Mouse (Mus musculus) layer of hippocampus, adult 8-10 months (tissue): ENCODE measurements around the gene Fam90a1a. TPM values are rescaled to one million over a fixed set of nuclear protein-coding genes. Genes with fewer than 3 reads are reported as not detected.
"Not testable (repeated sequence)": the region's sequence is repeated elsewhere in the genome, so short reads cannot be mapped to it uniquely, and the experiment has no call there.

Source experiments
- DNase-seq, 2 experiments: peaks; one replicate each; pipeline ENCODE4 v3.0.0; 2022; ENCODE audit warnings: low spot score in 2 of 2
- total RNA-seq, 4 experiments: library from RNA; stranded (reverse); gene quantifications; 2 replicates each; pipeline ENCODE4 v1.2.4; 2022

Gene Fam90a1a
- total RNA-seq, result not detected

GRCm38 (mm10) chr8:21958414-21958813 lies at the start of gene Fam90a1a:
Gene Fam90a1a, plus strand, starts transcription at chr8:21958714.
- no peak for DNase-seq

GRCm38 (mm10) chr8:21911931-21912330 lies 46.6 kb upstream of the Fam90a1a start:
- no peak for DNase-seq

- DNase-seq, result no peak
Measured at GRCm38 (mm10) chr8:21912554-21912953, 46.0 kb upstream of the Fam90a1a start.

- peak; percentile 12 to 13 for DNase-seq
Measured at GRCm38 (mm10) chr8:21915625-21916024, 42.9 kb upstream of the Fam90a1a start.

GRCm38 (mm10) chr8:21930754-21931153 lies 27.8 kb upstream of the Fam90a1a start:
- DNase-seq, result not testable (repeated sequence)

GRCm38 (mm10) chr8:21932610-21933009 lies 25.9 kb upstream of the Fam90a1a start, which contains the start of gene Defb15:
Gene Defb15, minus strand, starts transcription at chr8:21932710.
- DNase-seq, result no peak

GRCm38 (mm10) chr8:21938052-21938451 lies 20.5 kb upstream of the Fam90a1a start, which contains the start of gene Defb35:
Gene Defb35, plus strand, starts transcription at chr8:21938352.
- DNase-seq, result not testable (repeated sequence)

- no peak for DNase-seq
Measured at GRCm38 (mm10) chr8:21946462-21946861, 12.1 kb upstream of the Fam90a1a start, which contains the start of gene Defb13. Gene Defb13, plus strand, starts transcription at chr8:21946762.

- DNase-seq, result no peak
Measured at GRCm38 (mm10) chr8:21947311-21948017, 11.1 kb upstream of the Fam90a1a start.

GRCm38 (mm10) chr8:21955321-21955720 lies 3.2 kb upstream of the Fam90a1a start:
- DNase-seq, result peak; percentile 15 to 55

- no peak for DNase-seq
Measured at GRCm38 (mm10) chr8:21956336-21956735, 2.2 kb upstream of the Fam90a1a start.

- no peak for DNase-seq
Measured at GRCm38 (mm10) chr8:21966646-21967045, 8.1 kb downstream of the Fam90a1a start.

- DNase-seq, result no peak
Measured at GRCm38 (mm10) chr8:21969475-21969874, 11.0 kb downstream of the Fam90a1a start, which contains the start of gene Ccdc70. Gene Ccdc70, plus strand, starts transcription at chr8:21969775.

- peak; percentile 29 to 48 for DNase-seq
Measured at GRCm38 (mm10) chr8:21978193-21978592, 19.7 kb downstream of the Fam90a1a start.

GRCm38 (mm10) chr8:21981664-21982337 lies 23.3 kb downstream of the Fam90a1a start:
- peak; percentile 20 to 46 for DNase-seq

GRCm38 (mm10) chr8:21992184-21992583 lies 33.7 kb downstream of the Fam90a1a start:
- DNase-seq, result peak; percentile 41 to 70

- DNase-seq, result no peak
Measured at GRCm38 (mm10) chr8:21995181-21995580, 36.7 kb downstream of the Fam90a1a start.

GRCm38 (mm10) chr8:22004750-22005522 lies 46.4 kb downstream of the Fam90a1a start:
- no peak for DNase-seq

GRCm38 (mm10) chr8:22006423-22006822 lies 47.9 kb downstream of the Fam90a1a start:
- no peak for DNase-seq

GRCm38 (mm10) chr8:22009403-22009802 lies 50.9 kb downstream of the Fam90a1a start:
- no peak for DNase-seq

GRCm38 (mm10) chr8:22013034-22013707 lies 54.7 kb downstream of the Fam90a1a start:
- DNase-seq, result no peak
